Mouse (Mus musculus): ENCODE measurements around the gene Slc36a4.

GRCm38 (mm10) chr9:15721226-15721833, 11.8 kb downstream of the Slc36a4 start:
- TF ChIP-seq POLR2A (IDR thresholded peaks at IDR 0.05; ENCODE audit: insufficient read depth, low read depth, low read length) = no peak
- no peak for TF ChIP-seq CTCF (IDR thresholded peaks at IDR 0.05)

All from heart, adult 2 months (tissue).